Mouse (Mus musculus): ENCODE results near the gene Slc36a4.

DNA sequence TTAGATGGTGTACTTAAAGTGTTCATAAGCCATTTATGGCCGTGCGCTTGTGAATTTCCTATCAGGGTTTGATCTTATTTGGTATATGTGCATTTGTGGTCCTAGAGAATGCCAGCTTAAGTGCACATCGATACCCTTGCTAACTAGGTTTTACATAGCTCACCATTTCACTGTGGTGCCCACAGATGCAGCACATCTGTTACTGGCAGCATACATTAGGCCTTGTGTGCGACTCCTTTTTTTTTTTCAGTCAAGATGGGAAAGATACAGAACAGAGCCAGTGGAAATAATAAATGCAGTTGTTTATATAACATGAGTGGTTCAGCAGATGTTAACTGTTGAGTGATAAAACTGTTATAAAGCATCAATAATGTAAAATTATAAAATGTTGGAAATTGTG, 31.9 kb downstream of the Slc36a4 start:
- TF ChIP-seq POLR2A (IDR thresholded peaks at IDR 0.05; ENCODE audit: low read depth, low read length) = no peak
- TF ChIP-seq MAZ (IDR thresholded peaks at IDR 0.05; ENCODE audit: low read depth, low read length) = no peak
- TF ChIP-seq ZMIZ1 (IDR thresholded peaks at IDR 0.05; ENCODE audit: low read depth, low read length) = no peak

Data from CH12.LX (cell line).